Mouse (Mus musculus) frontal cortex, postnatal 25 days (tissue): ENCODE measurements around the gene Lpin3.
A peak's percentile ranks its signal among the peaks of the same experiment; 100 is the strongest.

ENCODE experiments used
- DNase-seq, 2 experiments: peaks; one replicate each; pipeline ENCODE4 v3.0.0; 2022; ENCODE audit warnings: low spot score in 2 of 2

Lpin3 gene

DNA sequence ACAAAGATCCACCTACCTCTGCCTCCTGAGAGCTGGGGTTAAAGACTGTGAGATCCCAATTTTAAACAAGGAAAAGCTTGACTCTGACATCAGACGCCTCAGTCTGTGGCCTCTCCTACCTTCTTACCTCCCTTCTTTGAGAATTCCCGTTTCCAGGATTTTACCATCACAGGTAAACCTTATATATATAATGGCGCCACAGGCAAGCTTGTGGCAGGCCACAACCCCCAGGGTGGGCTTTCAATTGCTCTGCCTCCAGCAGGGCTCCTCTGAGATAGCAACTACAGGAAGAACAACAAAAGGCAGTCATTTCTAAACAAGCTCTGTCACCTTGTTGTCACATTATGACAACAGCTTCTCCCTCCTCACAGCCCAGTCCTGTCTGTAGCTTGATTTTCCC lies 5.8 kb downstream of the Lpin3 start:
- no peak for DNase-seq

DNA sequence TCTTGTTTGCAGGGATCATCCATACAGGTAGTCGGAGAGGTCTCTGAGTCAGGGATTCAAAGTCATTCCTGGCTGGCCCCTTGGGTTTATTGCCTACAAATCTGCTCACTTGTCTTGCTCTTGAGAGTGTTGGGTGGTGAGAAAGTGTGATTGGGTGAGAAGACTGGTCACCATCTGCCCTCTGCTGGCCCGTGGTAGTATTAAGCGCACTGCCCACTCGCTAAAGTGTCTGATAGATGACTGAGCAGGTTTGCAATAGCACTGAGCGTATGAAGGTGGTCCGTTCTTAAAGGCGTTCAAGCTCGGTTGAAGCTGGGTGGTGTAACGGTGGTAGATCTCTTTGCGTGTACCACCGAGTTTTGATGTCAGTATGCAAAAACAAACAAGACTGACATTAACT lies 6.8 kb downstream of the Lpin3 start:
- peak; percentile 76 to 80 for DNase-seq

DNA sequence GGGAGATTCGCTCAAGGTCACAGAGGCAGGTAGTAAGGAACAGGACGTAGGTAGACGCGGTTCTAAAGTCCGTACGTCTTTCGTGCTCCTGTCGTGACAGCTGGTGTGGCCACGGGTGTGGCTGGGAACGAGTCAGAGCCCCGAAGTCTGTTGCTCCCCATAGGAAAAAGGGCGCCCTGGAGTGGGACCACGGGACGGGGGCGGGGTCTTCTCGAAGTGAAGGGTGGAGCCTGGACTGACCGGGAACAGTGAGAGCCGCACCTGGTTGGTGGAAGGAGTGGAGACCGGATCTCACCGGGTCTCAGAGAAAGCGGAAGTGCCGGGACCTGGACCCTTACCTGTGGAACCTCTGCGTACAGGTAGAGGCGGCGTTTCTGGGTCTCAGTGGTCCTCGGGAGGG lies 7.4 kb downstream of the Lpin3 start:
- no peak for DNase-seq

DNA sequence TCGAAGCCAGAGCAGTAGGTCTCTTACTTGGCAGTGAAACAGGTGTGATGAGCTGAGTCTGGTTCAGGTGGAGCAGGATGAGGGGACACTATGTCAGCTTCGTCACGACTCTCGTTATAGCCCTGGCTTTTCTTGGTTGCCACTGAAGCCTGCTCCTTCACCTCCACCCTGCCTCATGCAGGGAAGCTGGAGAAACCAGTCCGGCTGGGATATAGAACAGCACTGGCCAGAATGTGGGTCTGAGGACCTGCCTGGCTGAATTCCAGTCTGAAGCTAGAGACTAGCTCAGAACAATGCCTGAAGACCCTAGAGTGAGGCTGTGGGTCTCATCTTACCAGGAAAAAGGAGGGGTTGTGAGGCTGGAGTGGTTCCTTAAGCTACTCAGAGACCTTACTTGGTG lies 10.6 kb downstream of the Lpin3 start:
- DNase-seq = no peak

DNA sequence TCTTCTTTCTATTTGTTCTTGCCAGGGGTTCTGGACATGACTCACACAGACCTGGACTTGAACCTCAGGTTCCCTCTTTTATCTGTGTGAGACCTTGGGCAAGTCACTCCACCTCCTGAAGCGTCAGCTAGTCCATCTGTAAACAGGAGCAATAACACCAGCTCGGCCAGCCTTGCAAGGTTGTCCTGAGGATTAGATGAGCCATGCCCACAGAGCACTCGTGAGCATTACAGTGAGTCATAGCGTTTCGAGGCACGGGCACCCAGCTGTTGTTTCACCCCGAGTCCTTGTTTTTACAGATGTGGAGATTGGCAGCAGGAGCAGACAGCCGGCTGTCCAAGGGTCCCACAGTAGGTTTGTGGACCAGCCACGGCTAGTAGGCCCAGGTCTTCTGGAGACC lies 11.2 kb downstream of the Lpin3 start:
- DNase-seq = no peak

DNA sequence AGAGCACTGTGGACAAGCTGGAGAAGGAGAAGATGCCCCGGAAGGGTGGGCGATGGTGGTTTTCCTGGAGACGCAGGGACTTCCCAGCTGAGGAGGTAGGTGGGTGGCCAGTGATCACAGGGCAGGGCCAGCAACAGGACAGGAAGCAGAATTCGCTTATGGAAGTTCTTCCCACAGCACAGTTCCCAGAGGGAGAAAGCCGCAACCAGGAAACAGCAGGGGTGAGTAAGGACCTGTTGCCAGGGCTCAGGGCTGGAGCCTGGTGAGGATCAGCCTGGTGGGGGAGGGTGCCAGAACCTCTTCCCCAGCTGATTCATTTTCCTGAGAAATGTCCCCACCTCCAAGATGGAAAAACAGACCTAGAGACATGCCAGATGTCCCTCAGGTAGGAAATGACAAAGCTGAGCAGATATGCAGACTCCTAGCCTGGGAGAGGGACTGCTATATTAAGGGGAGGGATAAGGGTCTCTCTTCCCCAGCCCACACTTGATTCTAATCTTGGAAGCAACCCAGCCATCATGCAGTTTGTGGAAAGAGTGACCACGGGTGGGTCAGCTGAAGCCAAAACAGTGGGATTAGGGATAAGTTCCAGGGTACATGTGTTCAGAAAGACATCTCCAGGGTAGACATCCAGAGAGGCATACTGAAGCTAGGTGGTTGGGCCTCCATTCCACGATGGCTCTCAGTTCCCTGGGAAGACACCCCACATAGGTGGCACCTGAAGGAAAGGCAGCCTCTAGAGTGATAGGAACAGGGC lies 21.4 kb downstream of the Lpin3 start:
- no peak for DNase-seq

DNA sequence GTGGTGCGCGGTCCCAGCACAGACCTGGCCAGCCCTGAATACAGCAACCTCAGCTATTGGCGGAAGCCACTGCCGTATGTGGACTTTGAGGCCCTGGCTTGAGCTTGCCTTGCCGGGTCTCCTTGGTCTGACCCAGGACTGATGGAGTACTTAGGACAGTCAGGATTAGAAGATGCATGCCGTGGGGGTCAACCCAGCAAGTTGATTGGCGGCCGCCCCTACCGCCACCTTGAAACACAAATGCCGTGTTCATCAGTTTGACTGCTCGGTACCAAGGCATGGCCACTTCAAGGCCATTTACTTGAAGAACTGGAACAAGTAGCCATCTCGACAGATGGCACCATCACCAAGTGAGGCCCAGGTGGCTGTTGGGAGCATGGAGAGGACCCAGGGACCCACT lies 24.8 kb downstream of the Lpin3 start:
- DNase-seq = no peak

DNA sequence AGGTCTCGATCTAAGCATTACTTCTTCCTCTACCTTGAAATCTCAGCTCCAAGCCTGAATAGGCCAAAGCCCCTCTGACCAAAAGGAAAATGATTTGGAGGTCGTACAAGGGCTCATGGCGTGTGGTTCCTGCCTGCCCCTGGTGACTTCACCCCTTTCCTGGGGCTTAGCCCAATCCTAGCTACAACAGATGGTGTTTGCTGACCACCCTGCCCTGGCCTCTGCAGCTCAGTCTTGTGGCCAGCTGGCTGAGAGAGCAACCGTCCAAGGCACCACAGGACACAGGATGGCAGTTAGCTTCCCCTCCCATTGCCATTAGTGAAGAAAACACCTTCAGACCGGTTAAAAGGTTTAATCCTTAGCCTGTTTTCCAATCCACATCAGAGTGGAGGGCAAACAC lies 25.6 kb downstream of the Lpin3 start:
- DNase-seq = no peak

DNA sequence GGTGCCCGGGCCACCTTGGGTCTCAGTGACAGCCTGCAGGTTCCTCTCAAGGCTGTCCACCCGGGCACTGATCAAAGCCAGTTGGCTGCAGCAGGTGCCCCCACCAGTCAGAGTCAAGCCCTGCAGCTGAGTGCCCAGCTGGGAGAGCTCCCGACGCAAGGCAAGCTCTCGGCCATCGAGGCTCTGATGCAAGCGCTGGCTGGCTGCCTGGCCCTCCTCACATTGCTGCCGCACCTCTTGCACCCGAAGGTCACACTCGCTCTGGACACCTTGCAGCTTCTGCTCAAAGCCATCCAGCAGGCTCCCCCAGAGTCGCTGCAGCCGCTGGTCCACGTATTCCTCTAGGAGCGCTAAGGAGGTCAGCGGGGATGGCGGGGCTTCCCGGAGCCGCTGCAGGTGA lies 28.1 kb downstream of the Lpin3 start:
- DNase-seq = no peak

DNA sequence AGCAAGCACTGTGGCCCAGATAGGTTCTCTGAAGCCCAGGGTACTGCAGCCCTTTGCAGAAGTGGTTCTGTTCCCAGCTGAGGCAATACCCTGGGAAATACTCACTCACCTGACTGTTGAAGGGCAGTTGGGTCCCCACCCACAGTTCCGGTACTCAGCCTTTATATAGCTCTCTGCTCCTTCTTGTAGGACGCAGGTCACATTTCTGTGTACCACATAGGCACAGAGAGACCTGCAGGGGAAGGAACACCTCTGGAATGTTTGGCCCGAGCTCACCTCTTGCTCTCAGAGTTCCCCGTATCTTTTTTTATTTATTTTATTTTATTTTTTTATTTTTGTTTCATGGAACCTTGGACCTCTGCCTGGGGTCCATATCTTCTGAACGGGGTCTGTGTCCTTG lies 30.2 kb downstream of the Lpin3 start:
- DNase-seq = no peak

DNA sequence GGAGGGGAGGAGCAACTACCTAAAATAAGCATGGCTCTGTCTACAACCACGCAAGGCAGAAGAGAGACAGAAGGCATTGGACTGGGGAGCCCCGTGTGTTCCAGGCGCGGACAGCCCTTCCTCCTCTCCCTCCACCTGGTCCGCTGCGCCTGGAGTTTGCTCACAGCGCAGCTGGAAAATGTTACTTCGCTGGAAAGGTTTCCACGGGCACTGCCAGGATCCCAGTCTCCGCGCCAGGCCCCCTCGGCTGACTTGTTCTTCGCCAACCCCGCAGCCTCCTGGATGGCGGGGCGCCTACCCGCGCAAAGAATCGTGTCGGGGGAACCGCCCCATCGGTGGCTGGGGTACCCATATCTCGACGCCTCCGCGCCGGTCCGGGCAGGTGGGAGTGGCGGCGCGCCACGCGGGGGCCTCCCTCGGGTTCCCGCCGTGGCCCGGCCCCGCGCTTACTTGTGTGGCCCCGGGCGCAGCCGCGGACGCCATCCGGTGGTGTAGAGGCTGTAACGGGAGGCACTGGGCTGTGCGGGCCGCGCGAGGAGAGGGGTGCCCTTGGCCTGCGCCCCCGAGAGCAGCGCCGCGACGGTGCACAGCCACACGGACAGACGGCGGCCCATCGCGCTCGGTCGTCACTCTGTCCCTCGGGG lies 31.2 kb downstream of the Lpin3 start:
- DNase-seq = no peak

DNA sequence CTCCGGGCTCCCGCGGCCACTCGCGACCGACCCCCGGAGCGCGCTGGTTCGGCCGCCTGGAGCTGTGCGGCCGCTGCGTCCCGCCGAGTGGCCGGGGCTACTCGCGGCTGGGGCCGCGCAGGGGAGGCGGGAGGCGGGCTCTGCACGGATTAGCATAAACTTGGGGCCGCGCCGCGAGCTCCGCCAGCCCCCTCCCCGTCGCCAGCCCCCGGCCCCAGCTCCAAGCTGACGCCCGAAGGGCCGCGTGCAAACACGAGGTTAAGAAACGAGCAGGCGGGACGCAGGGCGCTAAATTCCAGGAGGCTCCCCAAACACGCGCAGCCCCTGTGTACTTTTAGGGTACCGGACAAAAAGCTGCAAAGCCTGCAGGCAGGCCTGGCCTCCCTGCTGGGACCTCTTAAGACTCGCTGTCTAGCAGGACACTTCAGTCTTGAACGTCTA lies 31.8 kb downstream of the Lpin3 start, which contains the start of gene Emilin3:
Gene Emilin3, minus strand, starts transcription at position 98 of the 441 bp plus-strand sequence.
- no peak for DNase-seq

DNA sequence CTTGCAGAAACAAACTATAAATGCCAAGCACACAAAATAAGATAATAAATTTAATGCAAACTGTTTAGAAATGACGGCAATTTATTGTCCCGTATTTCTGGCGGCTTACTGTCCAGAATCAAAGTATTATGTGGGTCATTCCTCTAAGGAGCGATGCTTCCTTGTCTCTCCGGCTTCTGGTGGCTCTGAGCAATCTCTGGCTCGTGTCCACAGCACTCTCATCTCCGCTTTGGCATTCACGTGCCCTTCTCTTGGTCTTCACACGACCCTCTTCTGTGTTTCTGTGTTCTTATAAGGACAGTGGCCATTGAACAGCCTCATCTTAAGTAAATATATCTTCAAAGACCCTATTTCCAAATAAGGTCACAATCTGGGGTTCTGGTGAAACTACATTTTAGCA lies 34.2 kb downstream of the Lpin3 start:
- DNase-seq = no peak

DNA sequence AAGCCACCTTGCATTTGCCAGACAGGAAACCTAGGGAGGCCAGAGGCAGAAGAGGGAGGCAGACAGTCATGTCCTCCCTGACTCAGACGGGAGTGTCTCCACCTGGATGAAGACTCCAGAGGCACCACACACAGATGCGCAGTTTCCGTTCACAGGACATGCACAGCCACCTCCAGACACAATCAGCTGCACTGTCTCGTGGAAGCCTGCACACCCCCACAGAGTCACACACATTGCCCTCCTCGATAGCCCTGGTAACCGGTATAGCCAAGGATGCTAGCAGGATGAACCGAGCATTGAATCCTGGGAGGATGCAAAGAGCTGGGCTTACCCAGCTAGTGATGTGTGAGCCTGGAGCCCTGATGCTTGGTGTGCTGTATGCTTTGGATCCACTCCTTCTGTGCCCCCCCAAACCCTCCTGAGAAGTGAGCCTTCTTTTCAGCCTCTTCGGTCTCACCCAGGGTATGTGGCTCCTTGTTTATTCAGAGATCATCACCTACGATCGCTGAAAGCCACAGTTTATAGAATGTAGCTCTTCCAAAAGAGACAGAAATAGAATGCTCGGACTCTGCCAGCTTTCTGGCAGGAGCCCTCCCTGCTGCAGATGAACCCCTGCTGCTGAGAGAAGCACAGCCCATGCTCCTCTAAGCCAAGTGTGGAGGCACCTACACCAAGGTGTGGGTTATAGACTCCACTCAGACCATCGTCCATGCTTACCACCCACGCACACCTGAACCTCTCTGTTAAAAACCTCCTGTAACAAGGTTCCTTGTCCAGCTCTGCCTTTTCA lies 35.5 kb downstream of the Lpin3 start:
- no peak for DNase-seq

DNA sequence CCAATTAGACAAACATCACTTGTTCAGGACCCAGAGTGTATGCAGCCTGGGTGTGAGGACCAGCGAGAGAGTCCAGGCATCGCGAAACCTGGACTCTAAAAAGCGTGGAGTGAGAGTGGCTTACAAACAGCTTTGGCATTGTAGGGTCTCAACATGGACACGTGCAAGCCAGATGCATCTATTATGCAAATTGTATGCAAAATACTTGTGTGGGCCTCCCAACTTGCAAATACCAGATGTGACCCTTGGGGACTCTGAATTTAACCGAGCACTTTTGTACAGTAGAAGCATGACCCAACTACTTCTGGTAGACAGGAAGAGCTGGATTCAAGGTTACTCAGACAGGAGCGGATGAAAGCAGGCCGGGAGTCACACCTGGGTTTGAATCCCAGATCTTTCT lies 36.2 kb downstream of the Lpin3 start:
- DNase-seq = no peak

DNA sequence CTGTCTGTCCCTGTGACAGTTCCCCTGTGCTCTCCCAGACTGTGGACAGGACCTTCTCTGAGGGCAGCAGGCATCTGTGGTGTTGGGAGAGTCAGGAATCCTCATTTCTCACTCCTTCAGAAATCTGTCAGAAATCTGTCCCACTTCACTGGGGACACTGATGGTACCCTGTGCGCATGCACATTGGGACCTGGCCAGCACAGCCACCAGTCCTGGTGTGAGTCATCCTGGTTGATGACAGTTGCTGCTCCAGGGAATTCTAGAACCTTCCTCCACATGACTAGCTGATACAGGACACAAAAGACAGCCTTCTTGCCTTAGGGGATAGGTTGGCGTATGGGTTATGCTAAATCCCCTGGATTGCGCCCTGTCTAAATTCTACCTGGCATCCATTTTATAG lies 36.8 kb downstream of the Lpin3 start:
- no peak for DNase-seq

DNA sequence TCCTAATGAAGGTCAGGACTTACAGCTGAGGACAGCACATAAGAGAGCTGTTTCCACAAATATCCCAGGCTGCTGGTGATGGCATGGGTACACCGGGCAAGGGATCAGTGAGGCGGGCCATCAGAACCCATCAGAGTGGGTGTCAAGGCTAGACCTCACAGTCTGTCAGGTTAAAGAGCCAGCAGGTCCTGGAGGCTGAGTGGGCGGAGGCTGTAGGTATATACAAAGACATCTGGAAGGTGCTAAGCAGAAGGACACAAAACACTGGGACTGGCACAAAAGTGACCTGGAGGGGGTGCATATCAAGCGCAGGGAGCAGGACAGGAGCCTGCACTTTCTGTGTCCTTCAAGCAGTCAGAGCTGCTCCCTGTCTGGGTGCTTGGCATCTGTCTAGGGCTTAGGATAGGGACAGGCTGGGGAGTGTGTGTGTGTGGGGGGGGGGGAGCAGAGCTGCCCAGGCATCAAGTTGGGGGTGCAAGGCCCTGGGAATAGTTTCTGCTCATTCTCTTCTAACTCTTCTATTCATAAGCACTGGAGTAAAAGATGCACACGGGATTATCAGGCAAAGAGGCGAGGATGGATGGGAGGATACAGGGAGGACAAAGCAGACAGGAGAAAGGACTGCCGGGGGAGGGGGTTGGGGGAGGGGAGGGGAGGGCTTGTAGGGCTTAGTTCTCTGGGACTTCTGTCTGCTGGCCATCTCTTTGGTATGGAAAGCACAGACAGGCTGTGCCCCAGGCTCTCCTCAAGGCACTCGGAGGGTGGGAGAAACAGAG lies 37.9 kb downstream of the Lpin3 start:
- no peak for DNase-seq

DNA sequence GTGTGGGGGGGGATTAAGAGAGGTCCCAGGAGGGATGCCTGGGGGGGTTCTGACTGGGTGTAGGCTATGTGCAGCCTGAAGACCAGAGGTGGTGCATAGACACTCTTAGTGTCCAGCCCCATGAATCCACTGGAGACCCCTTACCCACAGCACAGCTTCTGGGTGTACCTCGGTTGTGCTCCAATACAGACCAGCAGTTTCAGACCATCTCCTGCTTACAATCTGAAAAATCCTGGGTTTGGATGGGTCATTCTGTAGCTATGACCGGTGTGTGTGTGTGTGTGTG lies 38.4 kb downstream of the Lpin3 start:
- DNase-seq = no peak

DNA sequence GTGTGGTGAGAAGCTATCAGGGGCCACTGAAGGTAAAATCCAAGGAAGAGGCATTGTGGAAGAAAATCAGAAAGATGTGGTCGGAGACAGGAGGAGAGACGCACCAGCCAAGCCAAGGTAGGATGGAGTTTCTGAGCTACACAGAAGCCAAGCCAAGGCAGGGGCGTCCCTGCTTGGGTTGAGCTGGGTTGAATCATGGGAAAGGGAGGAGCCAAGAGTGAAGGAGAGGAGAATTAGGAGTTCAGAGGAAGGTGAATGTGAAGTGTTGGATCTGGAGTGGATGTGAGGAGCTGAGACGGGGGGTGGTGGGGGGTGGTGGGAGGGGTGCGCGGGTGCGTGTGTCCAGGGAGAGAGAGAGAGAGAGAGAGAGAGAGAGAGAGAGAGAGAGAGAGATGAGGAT lies 40.8 kb downstream of the Lpin3 start:
- DNase-seq = no peak

DNA sequence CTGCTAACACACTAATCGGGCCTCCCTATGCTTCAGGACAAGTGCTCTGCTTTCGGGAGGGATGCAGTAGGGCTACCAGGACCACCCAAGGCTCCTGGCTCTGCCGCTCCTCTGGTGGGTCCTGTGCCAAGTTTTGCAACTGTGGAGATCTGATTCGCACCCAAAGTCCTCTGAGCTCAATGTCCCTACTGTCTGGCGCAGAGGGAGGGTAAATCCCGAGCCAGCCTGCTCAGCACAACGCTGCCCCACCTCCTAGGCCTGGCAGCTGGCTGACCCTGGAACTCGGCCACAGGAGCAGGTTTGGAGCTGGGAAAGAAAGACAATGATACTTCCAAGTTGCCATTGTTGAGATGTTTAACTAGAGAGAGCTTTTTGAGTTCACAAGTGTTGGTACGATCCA lies 44.7 kb downstream of the Lpin3 start:
- no peak for DNase-seq

DNA sequence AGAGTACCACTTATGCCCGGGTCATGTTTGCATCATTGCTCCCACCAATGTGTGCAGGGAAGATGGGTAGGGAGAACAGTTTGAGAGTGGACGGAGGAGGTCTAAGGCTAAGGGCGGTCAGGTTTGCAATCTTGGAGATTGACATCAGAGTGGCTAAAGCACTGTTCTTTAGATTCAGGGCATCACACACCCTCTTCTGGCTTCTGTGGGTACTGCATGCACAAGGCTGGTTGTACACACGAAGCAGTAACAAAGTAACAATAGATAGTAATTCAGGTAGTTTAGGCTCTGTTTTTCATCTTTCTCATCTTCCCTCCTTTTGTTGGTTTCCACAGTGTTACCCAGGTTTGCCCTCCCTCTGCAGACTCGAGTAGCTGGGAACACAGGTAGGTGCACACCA lies 50.9 kb downstream of the Lpin3 start:
- no peak for DNase-seq

DNA sequence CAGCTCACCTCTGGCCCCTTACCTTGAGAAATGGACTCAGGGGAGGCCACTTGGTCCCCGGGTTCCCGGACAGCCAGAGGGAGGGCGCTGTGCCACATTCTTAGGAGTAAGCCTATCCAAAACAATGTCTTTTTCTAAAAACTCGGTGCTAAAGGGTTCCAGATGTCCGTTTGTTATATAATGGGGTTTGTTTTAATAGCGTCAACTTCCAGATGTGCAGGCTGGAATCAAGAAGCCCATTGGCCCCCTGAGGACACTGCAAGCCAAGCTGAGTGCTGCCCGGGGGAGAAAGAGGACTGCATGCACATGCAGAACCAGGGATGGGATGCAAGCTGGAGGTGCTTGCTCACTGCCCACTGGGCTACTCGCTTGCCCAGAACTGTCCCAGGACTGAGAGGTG lies 51.9 kb downstream of the Lpin3 start:
- no peak for DNase-seq
